Mouse (Mus musculus): Measurements from ENCODE around the gene Pebp1. TPM values are rescaled to one million over a fixed set of nuclear protein-coding genes. Genes with fewer than 3 reads are reported as not detected.
A peak's percentile ranks its signal among the peaks of the same experiment; 100 is the strongest.

Gene Pebp1
- polyA plus RNA-seq, 1 experiment = 697 TPM

DNA sequence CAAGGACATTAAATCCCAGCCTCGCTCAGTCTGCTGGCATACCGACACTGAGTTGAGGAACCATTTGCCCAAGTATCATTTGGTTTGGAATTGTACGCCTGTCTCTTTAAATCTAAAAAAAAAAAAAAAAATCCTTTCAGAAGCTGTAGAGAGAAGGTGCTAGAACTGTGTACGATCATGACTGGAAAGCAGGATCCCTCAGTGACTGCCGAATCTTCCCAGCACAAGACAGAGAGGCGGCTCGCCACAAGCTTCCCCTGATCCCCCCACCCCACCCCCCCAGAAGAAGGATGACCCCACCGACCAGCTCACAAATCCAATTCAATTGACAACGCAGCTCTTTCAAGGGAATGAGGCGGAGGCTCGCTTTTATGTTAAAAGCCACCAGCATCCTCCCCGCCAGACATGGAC, 47.1 kb downstream of the Pebp1 start:
- Histone ChIP-seq H3K27me3 (ENCODE audit: control insufficient read depth, insufficient read depth, insufficient read length) (no peaks in the 10 kb centered on the region), H3K36me3 (ENCODE audit: control insufficient read depth, insufficient read depth) (no peaks in the 10 kb centered on the region), H3K79me2 (ENCODE audit: control insufficient read depth, insufficient read depth) (no peaks in the 10 kb centered on the region), H3ac (ENCODE audit: control insufficient read depth, insufficient read length, low read depth) (peak overlapping the region; percentile 47), H3K4me3 (ENCODE audit: insufficient read depth, poor library complexity, severe bottlenecking) (peak overlapping the region; percentile 23), H3K79me3 (ENCODE audit: low read depth) (no peaks in the 10 kb centered on the region)
- TF ChIP-seq CEBPB (IDR thresholded peaks at IDR 0.05; ENCODE audit: low read depth) (no peak), CTCF (IDR thresholded peaks at IDR 0.05; ENCODE audit: control insufficient read depth, insufficient read depth, insufficient read length) (no peak), FOSL1 (IDR thresholded peaks at IDR 0.05; ENCODE audit: insufficient read depth, low read length, poor library complexity, severe bottlenecking) (no peak), MYOD1 (IDR thresholded peaks at IDR 0.05; ENCODE audit: control insufficient read depth, insufficient read length, low read depth) (no peak), MYOG (IDR thresholded peaks at IDR 0.05; ENCODE audit: control insufficient read depth, extremely low read depth, insufficient read length) (no peak), USF1 (IDR thresholded peaks at IDR 0.05; ENCODE audit: low read depth) (no peak), MAX (IDR thresholded peaks at IDR 0.05) (no peak)

- Histone ChIP-seq H3ac (ENCODE audit: control insufficient read depth, insufficient read length, low read depth) (no peak overlapping the region), H3K36me3 (ENCODE audit: control insufficient read depth, insufficient read depth) (no peaks in the 10 kb centered on the region), H3K4me3 (ENCODE audit: insufficient read depth, poor library complexity, severe bottlenecking) (no peak overlapping the region), H3K79me3 (ENCODE audit: low read depth) (no peaks in the 10 kb centered on the region), H3K27me3 (ENCODE audit: control insufficient read depth, insufficient read depth, insufficient read length) (no peaks in the 10 kb centered on the region), H3K79me2 (ENCODE audit: control insufficient read depth, insufficient read depth) (no peaks in the 10 kb centered on the region)
- TF ChIP-seq MAX (IDR thresholded peaks at IDR 0.05) (no peak), FOSL1 (IDR thresholded peaks at IDR 0.05; ENCODE audit: insufficient read depth, low read length, poor library complexity, severe bottlenecking) (no peak), MYOG (IDR thresholded peaks at IDR 0.05; ENCODE audit: control insufficient read depth, extremely low read depth, insufficient read length) (no peak), USF1 (IDR thresholded peaks at IDR 0.05; ENCODE audit: low read depth) (no peak), CEBPB (IDR thresholded peaks at IDR 0.05; ENCODE audit: low read depth) (no peak), MYOD1 (IDR thresholded peaks at IDR 0.05; ENCODE audit: control insufficient read depth, insufficient read length, low read depth) (no peak), CTCF (IDR thresholded peaks at IDR 0.05; ENCODE audit: control insufficient read depth, insufficient read depth, insufficient read length) (no peak)
These were observed 48.3 kb downstream of the Pebp1 start for GRCm38 (mm10) chr5:117239106-117239505.

- H3K36me3 ChIP-seq (ENCODE audit: control insufficient read depth, insufficient read depth) = no peaks in the 10 kb centered on the region
- H3K4me3 ChIP-seq (ENCODE audit: insufficient read depth, poor library complexity, severe bottlenecking) = no peak overlapping the region
- no peaks in the 10 kb centered on the region for H3K27me3 ChIP-seq (ENCODE audit: control insufficient read depth, insufficient read depth, insufficient read length)
- no peaks in the 10 kb centered on the region for H3K79me2 ChIP-seq (ENCODE audit: control insufficient read depth, insufficient read depth)
- H3ac ChIP-seq (ENCODE audit: control insufficient read depth, insufficient read length, low read depth) = no peak overlapping the region
- H3K79me3 ChIP-seq (ENCODE audit: low read depth) = no peaks in the 10 kb centered on the region
- TF ChIP-seq CEBPB (IDR thresholded peaks at IDR 0.05; ENCODE audit: low read depth) (no peak), MAX (IDR thresholded peaks at IDR 0.05) (no peak), USF1 (IDR thresholded peaks at IDR 0.05; ENCODE audit: low read depth) (no peak), MYOD1 (IDR thresholded peaks at IDR 0.05; ENCODE audit: control insufficient read depth, insufficient read length, low read depth) (no peak), MYOG (IDR thresholded peaks at IDR 0.05; ENCODE audit: control insufficient read depth, extremely low read depth, insufficient read length) (no peak), FOSL1 (IDR thresholded peaks at IDR 0.05; ENCODE audit: insufficient read depth, low read length, poor library complexity, severe bottlenecking) (no peak)
These were observed 50.9 kb downstream of the Pebp1 start for GRCm38 (mm10) chr5:117236540-117236939.

Other genes starting within 250 kb of the Pebp1 start
- 76.0 TPM for gene Suds3, start 171.5 kb downstream of the Pebp1 start, polyA plus RNA-seq (2012; fragmentation: generic; extraction: Trizol)
- 6.6 TPM for gene Taok3, start 167.5 kb downstream of the Pebp1 start, polyA plus RNA-seq (2012; fragmentation: generic; extraction: Trizol)
- 5.2 TPM for gene Vsig10, start 31.5 kb upstream of the Pebp1 start, polyA plus RNA-seq (2012; fragmentation: generic; extraction: Trizol)
- gene Wsb2, start 69.7 kb upstream of the Pebp1 start, polyA plus RNA-seq (2012; fragmentation: generic; extraction: Trizol) = 131 TPM
- 54.8 TPM for gene Rfc5, start 101.4 kb upstream of the Pebp1 start, polyA plus RNA-seq (2012; fragmentation: generic; extraction: Trizol)
- 0.01 TPM for gene Ksr2, start 126.4 kb upstream of the Pebp1 start, polyA plus RNA-seq (2012; fragmentation: generic; extraction: Trizol)